Mouse (Mus musculus): ENCODE data around the gene Rfc1. TPM values are rescaled to one million over a fixed set of nuclear protein-coding genes. Genes with fewer than 3 reads are reported as not detected.

Gene Rfc1
- 49.6 TPM for polyA plus RNA-seq (2014; fragmentation: Illumina TruSeq; extraction: RNeasy Lipid Tissue Mini Kit (QIAGEN cat#74804); ENCODE audit: low read depth, low replicate concordance)

DNA sequence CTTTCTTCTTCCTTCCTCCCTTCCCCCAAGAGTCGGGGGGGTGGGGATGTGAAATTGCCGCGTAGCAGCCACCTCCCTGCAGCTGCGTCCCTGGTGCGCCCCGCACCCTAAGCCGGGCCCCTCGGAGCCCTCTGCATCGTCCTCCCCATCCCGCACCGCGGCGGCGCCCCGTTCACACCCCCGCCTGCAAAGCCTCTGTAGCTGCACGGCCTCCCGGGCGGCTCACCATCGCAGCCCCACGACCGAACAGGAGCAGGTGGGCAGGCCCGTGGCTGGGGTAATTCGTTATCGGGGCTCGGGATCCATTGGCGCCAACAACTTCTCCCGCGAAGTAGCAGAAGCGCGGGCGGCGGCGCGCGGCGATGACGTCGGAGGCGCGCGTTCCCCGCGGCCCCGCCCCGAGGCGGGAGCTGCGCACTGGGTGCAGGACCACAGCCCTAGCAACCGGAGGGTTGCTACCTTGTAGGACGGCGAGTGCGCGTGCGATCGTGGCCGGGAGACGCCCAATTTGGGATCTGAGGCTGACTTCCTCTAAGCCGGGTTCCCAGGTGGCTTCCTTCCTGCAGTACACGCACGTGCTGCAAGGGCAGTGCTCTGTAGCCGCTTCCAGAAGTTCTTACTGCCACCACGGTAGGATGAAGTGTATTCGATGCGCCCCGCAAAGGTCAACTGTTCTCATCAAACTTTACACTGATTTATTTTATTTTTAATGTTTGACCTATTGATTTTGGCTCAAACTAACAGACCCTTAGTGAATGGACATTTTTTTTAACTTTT lies at the start of gene Rfc1:
Gene Rfc1 (minus strand): TSS at position 373 of the 777 bp plus-strand sequence.

DNA sequence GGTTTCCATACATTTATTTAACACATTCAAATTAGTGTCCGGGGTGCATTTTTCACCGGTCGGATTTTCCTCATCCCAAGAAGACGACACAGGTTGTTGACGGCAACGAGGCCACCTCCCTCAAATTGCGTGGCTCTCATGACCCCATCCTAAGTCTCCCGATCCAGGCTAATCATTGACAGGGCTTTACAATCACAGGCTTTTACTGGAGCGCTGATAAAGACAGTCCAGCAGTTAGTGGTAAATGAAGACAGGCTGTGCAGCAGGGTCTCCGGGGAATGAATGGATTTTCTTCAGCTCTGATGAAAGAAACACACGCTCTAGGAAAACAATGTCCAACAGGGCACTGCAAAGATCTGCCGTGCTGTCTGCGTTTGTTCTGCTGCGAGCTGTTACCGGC lies 12.7 kb upstream of the Rfc1 start, which contains the start of gene Klb:
Gene Klb (plus strand): TSS at position 147 of the 400 bp plus-strand sequence.

Other genes with a start within 250 kb of the Rfc1 start
- gene Tmem156, start 243.5 kb downstream of the Rfc1 start, polyA plus RNA-seq (2014; fragmentation: Illumina TruSeq; extraction: RNeasy Lipid Tissue Mini Kit (QIAGEN cat#74804); ENCODE audit: low read depth, low replicate concordance): not detected
- 143 TPM for gene Klhl5, start 228.1 kb downstream of the Rfc1 start, polyA plus RNA-seq (2014; fragmentation: Illumina TruSeq; extraction: RNeasy Lipid Tissue Mini Kit (QIAGEN cat#74804); ENCODE audit: low read depth, low replicate concordance)
- gene Wdr19, start 136.0 kb downstream of the Rfc1 start, polyA plus RNA-seq (2014; fragmentation: Illumina TruSeq; extraction: RNeasy Lipid Tissue Mini Kit (QIAGEN cat#74804); ENCODE audit: low read depth, low replicate concordance): 12.6 TPM
- gene Klb, start 12.6 kb upstream of the Rfc1 start, polyA plus RNA-seq (2014; fragmentation: Illumina TruSeq; extraction: RNeasy Lipid Tissue Mini Kit (QIAGEN cat#74804); ENCODE audit: low read depth, low replicate concordance): 5.3 TPM
- gene Rpl9, start 55.8 kb upstream of the Rfc1 start, polyA plus RNA-seq (2014; fragmentation: Illumina TruSeq; extraction: RNeasy Lipid Tissue Mini Kit (QIAGEN cat#74804); ENCODE audit: low read depth, low replicate concordance): 580 TPM
- 116 TPM for gene Lias, start 55.8 kb upstream of the Rfc1 start, polyA plus RNA-seq (2014; fragmentation: Illumina TruSeq; extraction: RNeasy Lipid Tissue Mini Kit (QIAGEN cat#74804); ENCODE audit: low read depth, low replicate concordance)
- gene Ugdh, start 100.3 kb upstream of the Rfc1 start, polyA plus RNA-seq (2014; fragmentation: Illumina TruSeq; extraction: RNeasy Lipid Tissue Mini Kit (QIAGEN cat#74804); ENCODE audit: low read depth, low replicate concordance): 208 TPM
- not detected for gene Gm43552, start 157.2 kb upstream of the Rfc1 start, polyA plus RNA-seq (2014; fragmentation: Illumina TruSeq; extraction: RNeasy Lipid Tissue Mini Kit (QIAGEN cat#74804); ENCODE audit: low read depth, low replicate concordance)
- gene Smim14, start 201.5 kb upstream of the Rfc1 start, polyA plus RNA-seq (2014; fragmentation: Illumina TruSeq; extraction: RNeasy Lipid Tissue Mini Kit (QIAGEN cat#74804); ENCODE audit: low read depth, low replicate concordance): 229 TPM
- gene Ube2k, start 201.6 kb upstream of the Rfc1 start, polyA plus RNA-seq (2014; fragmentation: Illumina TruSeq; extraction: RNeasy Lipid Tissue Mini Kit (QIAGEN cat#74804); ENCODE audit: low read depth, low replicate concordance): 152 TPM

Data from adrenal gland, adult 10 weeks (tissue).